In the genomic region with DNA sequence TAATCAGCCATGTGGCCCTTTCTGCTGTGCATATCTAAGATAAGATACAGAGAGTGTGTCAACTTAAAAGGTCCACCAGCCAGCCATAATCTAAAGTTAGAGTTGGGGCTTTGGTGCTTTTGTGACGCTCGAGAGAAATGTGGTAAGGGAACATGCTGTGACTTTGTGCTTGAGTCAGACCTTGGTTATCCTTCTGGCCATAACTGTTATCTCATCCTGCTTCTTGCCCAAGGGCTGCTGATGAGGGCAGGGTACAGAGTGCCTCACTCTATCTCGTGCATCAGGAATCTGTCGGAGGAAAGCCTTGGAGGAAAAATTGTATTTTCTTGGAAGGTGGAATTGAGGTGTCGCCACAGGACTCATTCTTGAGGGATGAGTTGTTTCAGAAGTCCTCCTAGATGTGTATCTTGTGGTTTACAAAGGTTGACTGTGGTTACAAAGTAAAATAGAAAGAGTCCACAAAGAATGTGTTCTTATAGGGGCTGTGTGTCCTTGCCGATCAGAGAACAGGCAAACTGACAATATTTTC, we compare ENCODE assay signal across 26 mouse cellular contexts.
DNase-seq lines count a peak whose midpoint lies in the region; ATAC-seq and TF ChIP-seq lines count a peak whose summit lies in the region.
"Had no signal": no experiment of that assay in that cellular context is flagged by ENCODE, and none has a peak within 500 bp of the region (broad histone marks: within the 10 kb centered on the region; RNA-seq: fewer than 3 reads in every experiment).

No protein-coding gene starts in this region.

- no peaks in the 10 kb centered on the region for H3K27me3 ChIP-seq in heart, embryonic 11.5 days (ENCODE audit: control insufficient read depth, insufficient read depth, low read length)
- no peaks in the 10 kb centered on the region for H3K27me3 ChIP-seq in Patski
- no peaks in the 10 kb centered on the region for H3K27me3 ChIP-seq in intestine, postnatal 0 days (replicated peaks; ENCODE audit: control insufficient read depth, insufficient read depth, low read length)
- H3K27me3 ChIP-seq in embryonic facial prominence, embryonic 10.5 days (replicated peaks; ENCODE audit: low read depth, poor library complexity, severe bottlenecking), result no peaks in the 10 kb centered on the region
- no peaks in the 10 kb centered on the region for H3K27me3 ChIP-seq in cerebellum, adult 2 months (ENCODE audit: control insufficient read depth, insufficient read depth, low read length)
- H3K27me3 ChIP-seq: forebrain, embryonic 15.5 days; heart, embryonic 15.5 days had no signal

- no peak overlapping the region for H3K4me2 ChIP-seq in heart, embryonic 11.5 days
- H3K4me2 ChIP-seq in intestine, postnatal 0 days (replicated peaks; ENCODE audit: low read depth), result no peak overlapping the region
- H3K4me2 ChIP-seq: forebrain, embryonic 15.5 days; heart, embryonic 15.5 days had no signal

- no peak for TF ChIP-seq POLR2A in lung, adult 2 months (IDR thresholded peaks at IDR 0.05; ENCODE audit: borderline replicate concordance, extremely low read depth, low read depth, low read length)
- TF ChIP-seq POLR2A in cerebellum, adult 2 months (IDR thresholded peaks at IDR 0.05; ENCODE audit: borderline replicate concordance, insufficient read depth, low read length), result no peak

- POLR2A ChIA-PET in Patski (lab: Charles Lee), result no interaction called here

- H3K36me3 ChIP-seq in heart, embryonic 11.5 days (ENCODE audit: control insufficient read depth, insufficient read depth, low read length), result no peaks in the 10 kb centered on the region
- H3K36me3 ChIP-seq in intestine, postnatal 0 days (ENCODE audit: control insufficient read depth, insufficient read depth), result no peaks in the 10 kb centered on the region
- H3K36me3 ChIP-seq in embryonic facial prominence, embryonic 10.5 days (replicated peaks), result peaks cover 13% of the 10 kb centered on the region
- H3K36me3 ChIP-seq: forebrain, embryonic 15.5 days; heart, embryonic 15.5 days had no signal

- no peak for ATAC-seq in heart, embryonic 11.5 days (replicated peaks; ENCODE audit: insufficient number of reproducible peaks, low FRiP score, low TSS enrichment)
- ATAC-seq in Patski, result peak; percentile 88
- ATAC-seq in intestine, postnatal 0 days, result peak; percentile 82
- ATAC-seq: forebrain, embryonic 15.5 days; hindbrain, embryonic 16.5 days; midbrain, embryonic 16.5 days had no signal

- H3K4me1 ChIP-seq in heart, embryonic 11.5 days (ENCODE audit: control insufficient read depth, insufficient read depth, low read length), result peaks cover 7% of the 10 kb centered on the region; the same call in 1 of the 2 replicates
- no peaks in the 10 kb centered on the region for H3K4me1 ChIP-seq in intestine, postnatal 0 days (replicated peaks; ENCODE audit: control insufficient read depth, insufficient read depth, low read length)
- peaks cover 4% of the 10 kb centered on the region for H3K4me1 ChIP-seq in lung, adult 2 months (ENCODE audit: control insufficient read depth, insufficient read depth, low read length)
- H3K4me1 ChIP-seq in embryonic facial prominence, embryonic 10.5 days, result peaks cover 22% of the 10 kb centered on the region
- H3K4me1 ChIP-seq in cerebellum, adult 2 months (ENCODE audit: control insufficient read depth, insufficient read depth, low read length), result peaks cover 6% of the 10 kb centered on the region; the same call in 1 of the 2 replicates
- H3K4me1 ChIP-seq: heart, embryonic 15.5 days had no signal

- WGBS in heart, embryonic 11.5 days (ENCODE audit: insufficient replicate concordance), result 39% methylated on average over 6 of the region's 6 CpGs
- WGBS in intestine, postnatal 0 days, result 46% methylated on average over 6 of the region's 6 CpGs
- 74% methylated on average over 6 of the region's 6 CpGs for WGBS in lung, adult 2 months
- WGBS in embryonic facial prominence, embryonic 10.5 days, result 88% methylated on average over 6 of the region's 6 CpGs
- WGBS in cerebellum, adult 2 months, result 89% methylated on average over 6 of the region's 6 CpGs

- DNase-seq in heart, adult 11 months, result peak; percentile 85
- DNase-seq in 3T3-L1 (ENCODE audit: low read depth, low spot score) (peak; percentile 90), Patski (ENCODE audit: low read depth, low spot score) (peak; percentile 35)
- DNase-seq in lung, adult 2 months, result no peak
- no peak for DNase-seq in embryonic facial prominence, embryonic 10.5 days (ENCODE audit: low spot score)
- no peak for DNase-seq in cerebellum, adult 2 months
- DNase-seq: adrenal gland, adult 2 months; cerebellum, adult 18-20 months; cerebellum, postnatal 36 days; embryo, embryonic 11 days; gastrocnemius, postnatal 14 days; kidney, adult 2 months; left cerebral cortex, postnatal 4 days; liver; lung, postnatal 10 days; thymus, adult 2 months; thymus, postnatal 4 days had no signal

- H3K27ac ChIP-seq in heart, embryonic 11.5 days (ENCODE audit: low read depth, low read length), result no peak overlapping the region
- H3K27ac ChIP-seq in intestine, postnatal 0 days (ENCODE audit: low read depth, low read length), result no peak overlapping the region; the same call in 1 of the 2 replicates
- no peak overlapping the region for H3K27ac ChIP-seq in embryonic facial prominence, embryonic 10.5 days (replicated peaks)
- H3K27ac ChIP-seq in cerebellum, adult 2 months (ENCODE audit: insufficient read depth, low read length), result no peak overlapping the region
- H3K27ac ChIP-seq: forebrain, embryonic 15.5 days; heart, embryonic 15.5 days; kidney, postnatal 0 days; left cerebral cortex, adult 2 months; midbrain, embryonic 10.5 days had no signal

- CTCF ChIA-PET in Patski (lab: Charles Lee), result no interaction called here

- no peak for TF ChIP-seq CTCF in Patski (IDR thresholded peaks at IDR 0.05)
- TF ChIP-seq CTCF in intestine, postnatal 0 days (IDR thresholded peaks at IDR 0.05; ENCODE audit: low read depth), result no peak
- TF ChIP-seq CTCF in lung, adult 2 months (IDR thresholded peaks at IDR 0.05; ENCODE audit: insufficient read depth, low read length), result no peak
- no peak for TF ChIP-seq CTCF in cerebellum, adult 2 months (IDR thresholded peaks at IDR 0.05; ENCODE audit: borderline replicate concordance, insufficient read depth, low read depth, low read length)

- no peak overlapping the region for H3K4me3 ChIP-seq in heart, embryonic 11.5 days (ENCODE audit: low read depth, low read length)
- H3K4me3 ChIP-seq in intestine, postnatal 0 days (ENCODE audit: low read depth, low read length), result no peak overlapping the region
- H3K4me3 ChIP-seq in lung, adult 2 months (replicated peaks; ENCODE audit: extremely low read depth, low read depth, low read length), result no peak overlapping the region
- H3K4me3 ChIP-seq in embryonic facial prominence, embryonic 10.5 days, result no peak overlapping the region
- no peak overlapping the region for H3K4me3 ChIP-seq in cerebellum, adult 2 months (replicated peaks; ENCODE audit: insufficient read depth, low read depth, low read length)
- H3K4me3 ChIP-seq: forebrain, embryonic 15.5 days; heart, embryonic 15.5 days; left cerebral cortex, adult 2 months; midbrain, embryonic 10.5 days had no signal

- H3K9me3 ChIP-seq in heart, embryonic 11.5 days (replicated peaks; ENCODE audit: control insufficient read depth, low read length), result no peaks in the 10 kb centered on the region
- H3K9me3 ChIP-seq in intestine, postnatal 0 days (ENCODE audit: control insufficient read depth), result no peaks in the 10 kb centered on the region
- H3K9me3 ChIP-seq in embryonic facial prominence, embryonic 10.5 days, result no peaks in the 10 kb centered on the region
- H3K9me3 ChIP-seq: forebrain, embryonic 15.5 days; heart, embryonic 15.5 days had no signal

- in situ Hi-C loops in Patski (cut with MboI; ENCODE audit: low pct_unique_long_range_greater_than_20kb), result no loop called here

- no peak overlapping the region for H3K9ac ChIP-seq in heart, embryonic 11.5 days (ENCODE audit: low read depth, low read length)
- no peak overlapping the region for H3K9ac ChIP-seq in intestine, postnatal 0 days (ENCODE audit: low read depth, low read length)
- H3K9ac ChIP-seq: forebrain, embryonic 15.5 days; heart, embryonic 15.5 days had no signal

Comparison
In these comparisons a context has a peak if more than half of its experiments do, and no peak if none do; other contexts are left out.
1. DNase-seq: peak in heart, adult 11 months (single experiment), 3T3-L1 (single experiment) and Patski (single experiment); none in lung, adult 2 months (single experiment), embryonic facial prominence, embryonic 10.5 days (single experiment) and cerebellum, adult 2 months (0 of 2).